Mouse (Mus musculus): ENCODE data around the gene Pard3. TPM values are rescaled to one million over a fixed set of nuclear protein-coding genes. Genes with fewer than 3 reads are reported as not detected.

The Pard3 gene
- total and polyA plus RNA-seq, 3 experiments, result 0.51 to 1.3 (median 0.94) TPM

DNA sequence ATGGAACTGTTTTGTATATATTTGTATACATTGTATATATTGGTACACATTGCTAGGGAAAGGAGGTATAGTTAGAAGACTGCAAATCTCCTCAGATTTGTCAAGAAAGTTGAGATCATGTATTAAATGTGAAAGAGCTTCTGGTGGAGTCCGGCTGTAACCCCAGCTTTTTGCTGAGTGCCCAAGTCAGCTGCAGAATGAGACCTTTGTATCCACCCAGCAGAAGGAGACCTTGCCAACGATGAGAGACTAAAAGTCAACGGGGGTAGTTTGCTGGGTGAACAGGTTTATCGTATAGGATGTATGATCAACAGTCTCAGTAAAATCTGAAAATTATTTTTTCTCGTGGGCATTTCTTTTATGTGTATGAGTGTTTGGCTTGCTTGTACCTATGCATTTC, 109.8 kb downstream of the Pard3 start:
- dilution Hi-C loops (cut with MboI; ENCODE audit: extremely low pct_ligation_motif_present, extremely low pct_unique_long_range_greater_than_20kb, low sequenced_read_pairs), result no loop called here

DNA sequence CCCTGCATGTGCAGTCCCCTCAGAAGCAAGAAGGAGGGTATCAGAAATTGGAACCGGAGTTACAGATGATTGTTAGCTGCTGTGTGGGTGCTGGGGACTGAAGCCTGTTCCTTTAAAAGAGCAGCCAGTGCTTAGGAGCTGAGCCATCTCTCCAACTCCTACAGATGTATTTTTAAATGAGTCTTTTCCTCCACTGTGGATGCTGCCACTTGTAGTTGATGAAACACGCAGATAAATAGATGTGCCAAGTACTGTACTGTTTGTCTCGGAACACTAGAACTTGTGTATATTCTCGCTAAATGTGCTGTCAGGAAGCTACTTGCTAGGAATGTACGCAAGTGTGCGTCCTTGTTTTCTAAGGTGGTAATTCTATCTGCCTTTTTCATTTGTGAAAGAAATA, 110.7 kb downstream of the Pard3 start:
- Histone ChIP-seq H3K4me1 (ENCODE audit: control insufficient read depth in 1 of 2, insufficient read depth in 2 of 2) (peaks cover 0 to 15% of the 10 kb centered on the region in 2 experiments; a peak in 2 of 4 replicates), H3K79me2 (replicated peaks; ENCODE audit: control insufficient read depth, extremely low read depth, insufficient read depth, poor library complexity, severe bottlenecking) (no peaks in the 10 kb centered on the region), H3K9ac (ENCODE audit: insufficient read depth, low read depth) (no peak overlapping the region), H3K36me3 (replicated peaks in 1 of 2; ENCODE audit: control insufficient read depth in 1 of 2, insufficient read depth in 1 of 2, low read length in 1 of 2) (no peaks in the 10 kb centered on the region), H3K4me2 (ENCODE audit: insufficient read depth, low read depth, poor library complexity, severe bottlenecking) (no peak overlapping the region), H3K27ac (ENCODE audit: insufficient read depth, low read depth) (no peak overlapping the region), H3K4me3 (replicated peaks in 1 of 3; ENCODE audit: low read depth in 2 of 3, low read length in 2 of 3, poor library complexity in 1 of 3) (no peak overlapping the region), H3K9me3 (replicated peaks; ENCODE audit: low read length) (no peaks in the 10 kb centered on the region), H3K27me3 (replicated peaks) (no peaks in the 10 kb centered on the region)
- TF ChIP-seq ZMIZ1 (IDR thresholded peaks at IDR 0.05; ENCODE audit: low read depth, low read length) (no peak), TBP (conservative IDR thresholded peaks at IDR 0.05; ENCODE audit: low read depth, low read length) (no peak), KAT2A (IDR thresholded peaks at IDR 0.05; ENCODE audit: insufficient replicate concordance, low read length) (no peak), HCFC1 (IDR thresholded peaks at IDR 0.05; ENCODE audit: low read depth, low read length) (no peak), IRF4 (IDR thresholded peaks at IDR 0.05; ENCODE audit: low read depth, low read length) (no peak), CTCF (conservative IDR thresholded peaks at IDR 0.05 in 1 of 2, IDR thresholded peaks at IDR 0.05 in 1 of 2; ENCODE audit: low read depth in 2 of 2, low read length in 2 of 2) (no peak), SIN3A (IDR thresholded peaks at IDR 0.05; ENCODE audit: low read length) (no peak), SMC3 (IDR thresholded peaks at IDR 0.05; ENCODE audit: low read depth, low read length) (no peak), JUND (conservative IDR thresholded peaks at IDR 0.05; ENCODE audit: low read depth, low read length) (no peak), POLR2A (IDR thresholded peaks at IDR 0.05; ENCODE audit: low read depth, low read length) (no peak), USF1 (IDR thresholded peaks at IDR 0.05; ENCODE audit: low read depth, low read length) (no peak)
- in situ Hi-C loops (cut with MboI; ENCODE audit: low pct_ligation_motif_present, low pct_unique_long_range_greater_than_20kb, low sequenced_read_pairs) (no loop called here), dilution Hi-C loops (cut with MboI; ENCODE audit: extremely low pct_ligation_motif_present, extremely low pct_unique_long_range_greater_than_20kb, low sequenced_read_pairs) (no loop called here)
- no peak for DNase-seq (ENCODE audit: extremely low read depth)

More for the DNA sequence above, 109.8 kb downstream of the Pard3 start:
- TF ChIP-seq MEF2A (IDR thresholded peaks at IDR 0.05; ENCODE audit: borderline replicate concordance, low read depth, low read length), result no peak
- no peak for TF ChIP-seq TCF12 (IDR thresholded peaks at IDR 0.05; ENCODE audit: low read depth, low read length)
- no peak for TF ChIP-seq MXI1 (IDR thresholded peaks at IDR 0.05; ENCODE audit: low read depth, low read length)
- no peak for TF ChIP-seq ZC3H11A (IDR thresholded peaks at IDR 0.05; ENCODE audit: low read depth, low read length)
- TF ChIP-seq ZNF384 (IDR thresholded peaks at IDR 0.05; ENCODE audit: low read depth, low read length), result no peak
- no peak for TF ChIP-seq RCOR1 (conservative IDR thresholded peaks at IDR 0.05; ENCODE audit: low read depth, low read length)
- no peak for TF ChIP-seq NELFE (IDR thresholded peaks at IDR 0.05; ENCODE audit: low read depth, low read length)
- no peak for TF ChIP-seq ZMIZ1 (IDR thresholded peaks at IDR 0.05; ENCODE audit: low read depth, low read length)
- no peak for TF ChIP-seq POLR2A (IDR thresholded peaks at IDR 0.05; ENCODE audit: low read depth, low read length)
- no peak for TF ChIP-seq MAZ (IDR thresholded peaks at IDR 0.05; ENCODE audit: low read depth, low read length)
- no peak for TF ChIP-seq BHLHE40 (IDR thresholded peaks at IDR 0.05; ENCODE audit: low read depth, low read length)
- no peak for TF ChIP-seq GABPA (IDR thresholded peaks at IDR 0.05; ENCODE audit: insufficient replicate concordance, low read depth, low read length)
- TF ChIP-seq TBP (conservative IDR thresholded peaks at IDR 0.05; ENCODE audit: low read depth, low read length), result no peak
- TF ChIP-seq JUND (conservative IDR thresholded peaks at IDR 0.05; ENCODE audit: low read depth, low read length), result no peak
- TF ChIP-seq ETS1 (conservative IDR thresholded peaks at IDR 0.05; ENCODE audit: low read depth, low read length), result no peak
- no peak for TF ChIP-seq SIN3A (IDR thresholded peaks at IDR 0.05; ENCODE audit: low read length)
- TF ChIP-seq E2F4 (IDR thresholded peaks at IDR 0.05; ENCODE audit: insufficient replicate concordance, low read depth, low read length), result no peak
- TF ChIP-seq RAD21 (IDR thresholded peaks at IDR 0.05; ENCODE audit: low read depth, low read length), result no peak
- Histone ChIP-seq H3K27ac (ENCODE audit: insufficient read depth, low read depth) (no peak overlapping the region), H3K36me3 (replicated peaks in 1 of 2; ENCODE audit: control insufficient read depth in 1 of 2, insufficient read depth in 1 of 2, low read length in 1 of 2) (no peaks in the 10 kb centered on the region), H3K27me3 (replicated peaks) (no peaks in the 10 kb centered on the region), H3K9me3 (replicated peaks; ENCODE audit: low read length) (no peaks in the 10 kb centered on the region), H3K4me3 (replicated peaks in 1 of 3; ENCODE audit: low read depth in 2 of 3, low read length in 2 of 3, poor library complexity in 1 of 3) (no peak overlapping the region), H3K4me2 (ENCODE audit: insufficient read depth, low read depth, poor library complexity, severe bottlenecking) (no peak overlapping the region), H3K79me2 (replicated peaks; ENCODE audit: control insufficient read depth, extremely low read depth, insufficient read depth, poor library complexity, severe bottlenecking) (no peaks in the 10 kb centered on the region), H3K4me1 (ENCODE audit: control insufficient read depth in 1 of 2, insufficient read depth in 2 of 2) (peaks cover 0 to 13% of the 10 kb centered on the region in 2 experiments; a peak in 2 of 4 replicates), H3K9ac (ENCODE audit: insufficient read depth, low read depth) (no peak overlapping the region)
- in situ Hi-C loops (cut with MboI; ENCODE audit: low pct_ligation_motif_present, low pct_unique_long_range_greater_than_20kb, low sequenced_read_pairs), result no loop called here
- DNase-seq (ENCODE audit: extremely low read depth), result no peak
